Mouse (Mus musculus): ENCODE measurements around the gene Kctd15.

Kctd15 gene

GRCm38 (mm10) chr7:34652751-34653502, 3.6 kb downstream of the Kctd15 start:
- H3K27me3 ChIP-seq (ENCODE audit: control insufficient read depth, insufficient read depth, low read length, poor library complexity, severe bottlenecking): peaks cover 2% of the 10 kb centered on the region; the same call in 1 of the 2 replicates
- H3K36me3 ChIP-seq (ENCODE audit: control insufficient read depth, insufficient read depth, low read length, poor library complexity, severe bottlenecking): no peaks in the 10 kb centered on the region
- no peak for DNase-seq (ENCODE audit: low read depth, low spot score)

GRCm38 (mm10) chr7:34651381-34651780, 5.2 kb downstream of the Kctd15 start:
- Histone ChIP-seq H3K27me3 (ENCODE audit: control insufficient read depth, insufficient read depth, low read length, poor library complexity, severe bottlenecking) (peaks cover 2% of the 10 kb centered on the region; the same call in 1 of the 2 replicates), H3K36me3 (ENCODE audit: control insufficient read depth, insufficient read depth, low read length, poor library complexity, severe bottlenecking) (no peaks in the 10 kb centered on the region)
- DNase-seq (ENCODE audit: low read depth, low spot score): no peak

- H3K36me3 ChIP-seq (ENCODE audit: control insufficient read depth, insufficient read depth, low read length, poor library complexity, severe bottlenecking): no peaks in the 10 kb centered on the region
- no peak for DNase-seq (ENCODE audit: low read depth, low spot score)
- H3K27me3 ChIP-seq (ENCODE audit: control insufficient read depth, insufficient read depth, low read length, poor library complexity, severe bottlenecking): peaks cover 2% of the 10 kb centered on the region; the same call in 1 of the 2 replicates
Measured at GRCm38 (mm10) chr7:34647052-34647451, 9.5 kb downstream of the Kctd15 start.

- DNase-seq (ENCODE audit: low read depth, low spot score): no peak
- Histone ChIP-seq H3K36me3 (ENCODE audit: control insufficient read depth, insufficient read depth, low read length, poor library complexity, severe bottlenecking) (no peaks in the 10 kb centered on the region), H3K27me3 (ENCODE audit: control insufficient read depth, insufficient read depth, low read length, poor library complexity, severe bottlenecking) (no peaks in the 10 kb centered on the region)
Measured at GRCm38 (mm10) chr7:34646144-34646795, 10.3 kb downstream of the Kctd15 start.

- no peaks in the 10 kb centered on the region for H3K27me3 ChIP-seq (ENCODE audit: control insufficient read depth, insufficient read depth, low read length, poor library complexity, severe bottlenecking)
- no peak for DNase-seq (ENCODE audit: low read depth, low spot score)
- no peaks in the 10 kb centered on the region for H3K36me3 ChIP-seq (ENCODE audit: control insufficient read depth, insufficient read depth, low read length, poor library complexity, severe bottlenecking)
Measured at GRCm38 (mm10) chr7:34645623-34646022, 10.9 kb downstream of the Kctd15 start.

- no peak for DNase-seq (ENCODE audit: low read depth, low spot score)
- H3K36me3 ChIP-seq (ENCODE audit: control insufficient read depth, insufficient read depth, low read length, poor library complexity, severe bottlenecking): no peaks in the 10 kb centered on the region
- no peaks in the 10 kb centered on the region for H3K27me3 ChIP-seq (ENCODE audit: control insufficient read depth, insufficient read depth, low read length, poor library complexity, severe bottlenecking)
Measured at GRCm38 (mm10) chr7:34644591-34644990, 11.9 kb downstream of the Kctd15 start.

- no peaks in the 10 kb centered on the region for H3K27me3 ChIP-seq (ENCODE audit: control insufficient read depth, insufficient read depth, low read length, poor library complexity, severe bottlenecking)
- H3K36me3 ChIP-seq (ENCODE audit: control insufficient read depth, insufficient read depth, low read length, poor library complexity, severe bottlenecking): no peaks in the 10 kb centered on the region
- DNase-seq (ENCODE audit: low read depth, low spot score): no peak
Measured at GRCm38 (mm10) chr7:34643329-34643728, 13.2 kb downstream of the Kctd15 start.

GRCm38 (mm10) chr7:34641968-34642367, 14.6 kb downstream of the Kctd15 start:
- Histone ChIP-seq H3K36me3 (ENCODE audit: control insufficient read depth, insufficient read depth, low read length, poor library complexity, severe bottlenecking) (no peaks in the 10 kb centered on the region), H3K27me3 (ENCODE audit: control insufficient read depth, insufficient read depth, low read length, poor library complexity, severe bottlenecking) (no peaks in the 10 kb centered on the region)
- no peak for DNase-seq (ENCODE audit: low read depth, low spot score)

- H3K27me3 ChIP-seq (ENCODE audit: control insufficient read depth, insufficient read depth, low read length, poor library complexity, severe bottlenecking): no peaks in the 10 kb centered on the region
- H3K36me3 ChIP-seq (ENCODE audit: control insufficient read depth, insufficient read depth, low read length, poor library complexity, severe bottlenecking): no peaks in the 10 kb centered on the region
- no peak for DNase-seq (ENCODE audit: low read depth, low spot score)
Measured at GRCm38 (mm10) chr7:34639798-34640197, 16.7 kb downstream of the Kctd15 start.

- no peak for DNase-seq (ENCODE audit: low read depth, low spot score)
- no peaks in the 10 kb centered on the region for H3K36me3 ChIP-seq (ENCODE audit: control insufficient read depth, insufficient read depth, low read length, poor library complexity, severe bottlenecking)
- no peaks in the 10 kb centered on the region for H3K27me3 ChIP-seq (ENCODE audit: control insufficient read depth, insufficient read depth, low read length, poor library complexity, severe bottlenecking)
Measured at GRCm38 (mm10) chr7:34636661-34637060, 19.9 kb downstream of the Kctd15 start.

GRCm38 (mm10) chr7:34632966-34633742, 23.4 kb downstream of the Kctd15 start:
- DNase-seq (ENCODE audit: low read depth, low spot score): no peak
- Histone ChIP-seq H3K36me3 (ENCODE audit: control insufficient read depth, insufficient read depth, low read length, poor library complexity, severe bottlenecking) (no peaks in the 10 kb centered on the region), H3K27me3 (ENCODE audit: control insufficient read depth, insufficient read depth, low read length, poor library complexity, severe bottlenecking) (no peaks in the 10 kb centered on the region)

- DNase-seq (ENCODE audit: low read depth, low spot score): no peak
- H3K36me3 ChIP-seq (ENCODE audit: control insufficient read depth, insufficient read depth, low read length, poor library complexity, severe bottlenecking): no peaks in the 10 kb centered on the region
- H3K27me3 ChIP-seq (ENCODE audit: control insufficient read depth, insufficient read depth, low read length, poor library complexity, severe bottlenecking): no peaks in the 10 kb centered on the region
Measured at GRCm38 (mm10) chr7:34630211-34631085, 26.1 kb downstream of the Kctd15 start.

GRCm38 (mm10) chr7:34629702-34630210, 26.8 kb downstream of the Kctd15 start:
- Histone ChIP-seq H3K36me3 (ENCODE audit: control insufficient read depth, insufficient read depth, low read length, poor library complexity, severe bottlenecking) (no peaks in the 10 kb centered on the region), H3K27me3 (ENCODE audit: control insufficient read depth, insufficient read depth, low read length, poor library complexity, severe bottlenecking) (no peaks in the 10 kb centered on the region)
- DNase-seq (ENCODE audit: low read depth, low spot score): no peak

GRCm38 (mm10) chr7:34620411-34620810, 36.1 kb downstream of the Kctd15 start:
- Histone ChIP-seq H3K36me3 (ENCODE audit: control insufficient read depth, insufficient read depth, low read length, poor library complexity, severe bottlenecking) (no peaks in the 10 kb centered on the region), H3K27me3 (ENCODE audit: control insufficient read depth, insufficient read depth, low read length, poor library complexity, severe bottlenecking) (no peaks in the 10 kb centered on the region)
- DNase-seq (ENCODE audit: low read depth, low spot score): no peak

All from splenic B cell, adult 2 months (primary cell).